Mouse (Mus musculus) ES-Bruce4 (cell line): ENCODE results near the gene Grik4. TPM values are rescaled to one million over a fixed set of nuclear protein-coding genes. Genes with fewer than 3 reads are reported as not detected.

Source experiments
- H3K27ac ChIP-seq: 2 replicates; pipeline ENCODE4 v1.5.1; 2012; ENCODE audit warnings: low read length, inconsistent platforms; ENCODE audit not compliant: insufficient read depth
- H3K27me3 ChIP-seq: 2 replicates; pipeline ENCODE4 v1.6.1; 2012; ENCODE audit warnings: mild to moderate bottlenecking, low read length, inconsistent platforms; ENCODE audit not compliant: control insufficient read depth, poor library complexity, insufficient read depth, severe bottlenecking
- H3K36me3 ChIP-seq: 2 replicates; pipeline ENCODE4 v1.6.1; 2012; ENCODE audit warnings: inconsistent platforms, mild to moderate bottlenecking, low read length, moderate library complexity; ENCODE audit not compliant: control insufficient read depth, poor library complexity, insufficient read depth, severe bottlenecking
- H3K4me1 ChIP-seq: one replicate; pipeline ENCODE4 v1.8.1; 2011; ENCODE audit warnings: low read length; ENCODE audit not compliant: control insufficient read depth, insufficient read depth
- H3K4me3 ChIP-seq: 2 replicates; pipeline ENCODE4 v1.5.1; 2011; ENCODE audit warnings: low read depth, mild to moderate bottlenecking, low read length
- H3K9ac ChIP-seq: 2 replicates; pipeline ENCODE4 v1.6.1; 2012; ENCODE audit warnings: low read depth, mild to moderate bottlenecking, inconsistent platforms; ENCODE audit not compliant: poor library complexity, severe bottlenecking
- H3K9me3 ChIP-seq: replicated peaks from 2 replicates; pipeline ENCODE4 v1.6.1; 2012; ENCODE audit warnings: mild to moderate bottlenecking, low read length, inconsistent platforms; ENCODE audit not compliant: control insufficient read depth, poor library complexity, insufficient read depth, severe bottlenecking
- CTCF ChIP-seq: IDR thresholded peaks from one replicate; pipeline ENCODE4 v1.8.1; 2011; ENCODE audit warnings: low read depth, low read length
- EP300 ChIP-seq: IDR thresholded peaks from 2 replicates; pipeline ENCODE4 v1.6.1; 2011; ENCODE audit warnings: low read depth, low read length; ENCODE audit not compliant: insufficient read depth
- POLR2A ChIP-seq: IDR thresholded peaks from one replicate; pipeline ENCODE4 v1.8.1; 2011; ENCODE audit warnings: low read length; ENCODE audit not compliant: insufficient read depth
- polyA plus RNA-seq: library from polyadenylated mRNA; stranded (reverse); fragments of >200 nt; gene quantifications from 2 replicates; pipeline ENCODE4 v1.2.4, GENCODE M21; 2011; ENCODE audit warnings: low read depth; ENCODE audit not compliant: missing spikeins, insufficient read depth, insufficient read length

Gene Grik4
- polyA plus RNA-seq, 1 experiment, result 1.0 TPM

GRCm38 (mm10) chr9:42550116-42550515 is 394.2 kb downstream of the Grik4 start:
- no peak for TF ChIP-seq POLR2A
- peak; percentile 86 for TF ChIP-seq CTCF
- Histone ChIP-seq H3K9me3 (no peaks in the 10 kb centered on the region), H3K4me3 (no peak overlapping the region), H3K27ac (no peak overlapping the region), H3K9ac (no peak overlapping the region), H3K36me3 (no peaks in the 10 kb centered on the region), H3K27me3 (no peaks in the 10 kb centered on the region), H3K4me1 (no peaks in the 10 kb centered on the region)

GRCm38 (mm10) chr9:42548981-42549380 is 395.3 kb downstream of the Grik4 start:
- H3K9me3 ChIP-seq, result no peaks in the 10 kb centered on the region
- TF ChIP-seq CTCF (no peak), EP300 (no peak), POLR2A (no peak)
- H3K9ac ChIP-seq, result no peak overlapping the region
- no peaks in the 10 kb centered on the region for H3K27me3 ChIP-seq
- H3K4me1 ChIP-seq, result no peaks in the 10 kb centered on the region
- H3K27ac ChIP-seq, result no peak overlapping the region
- no peak overlapping the region for H3K4me3 ChIP-seq
- H3K36me3 ChIP-seq, result no peaks in the 10 kb centered on the region

GRCm38 (mm10) chr9:42544521-42544920 is 399.8 kb downstream of the Grik4 start:
- TF ChIP-seq CTCF, result no peak
- TF ChIP-seq POLR2A, result no peak
- no peak for TF ChIP-seq EP300
- Histone ChIP-seq H3K4me3 (no peak overlapping the region), H3K4me1 (no peaks in the 10 kb centered on the region), H3K9me3 (no peaks in the 10 kb centered on the region), H3K27ac (no peak overlapping the region), H3K9ac (no peak overlapping the region), H3K27me3 (no peaks in the 10 kb centered on the region), H3K36me3 (no peaks in the 10 kb centered on the region)

- H3K9me3 ChIP-seq, result no peaks in the 10 kb centered on the region
- no peak for TF ChIP-seq EP300
- no peak for TF ChIP-seq POLR2A
- no peak for TF ChIP-seq CTCF
- H3K9ac ChIP-seq, result no peak overlapping the region
- H3K4me1 ChIP-seq, result no peaks in the 10 kb centered on the region
- no peaks in the 10 kb centered on the region for H3K36me3 ChIP-seq
- H3K27me3 ChIP-seq, result no peaks in the 10 kb centered on the region
- no peak overlapping the region for H3K4me3 ChIP-seq
- no peak overlapping the region for H3K27ac ChIP-seq
These were observed 410.8 kb downstream of the Grik4 start for GRCm38 (mm10) chr9:42533491-42533890.

- Histone ChIP-seq H3K4me1 (no peaks in the 10 kb centered on the region), H3K4me3 (no peak overlapping the region), H3K27me3 (no peaks in the 10 kb centered on the region), H3K9ac (no peak overlapping the region), H3K27ac (no peak overlapping the region), H3K9me3 (no peaks in the 10 kb centered on the region), H3K36me3 (no peaks in the 10 kb centered on the region)
- TF ChIP-seq CTCF (no peak), POLR2A (no peak), EP300 (no peak)
These were observed 411.3 kb downstream of the Grik4 start for GRCm38 (mm10) chr9:42533041-42533440.

GRCm38 (mm10) chr9:42531951-42532350 is 412.3 kb downstream of the Grik4 start:
- TF ChIP-seq POLR2A (no peak), CTCF (no peak), EP300 (no peak)

More at GRCm38 (mm10) chr9:42531951-42532350, 412.3 kb downstream of the Grik4 start:
- no peak overlapping the region for H3K4me3 ChIP-seq
- H3K9me3 ChIP-seq, result no peaks in the 10 kb centered on the region
- H3K9ac ChIP-seq, result no peak overlapping the region
- no peaks in the 10 kb centered on the region for H3K4me1 ChIP-seq
- no peaks in the 10 kb centered on the region for H3K36me3 ChIP-seq
- H3K27ac ChIP-seq, result no peak overlapping the region
- H3K27me3 ChIP-seq, result no peaks in the 10 kb centered on the region
